Mouse (Mus musculus) lung, postnatal 14 days (tissue): ENCODE data around the gene Scd4.
"Not testable (repeated sequence)": the region's sequence is repeated elsewhere in the genome, so short reads cannot be mapped to it uniquely, and the experiment has no call there.

Experiments
- DNase-seq: peaks from one replicate; pipeline ENCODE4 v3.0.0; 2021

Gene Scd4

DNA sequence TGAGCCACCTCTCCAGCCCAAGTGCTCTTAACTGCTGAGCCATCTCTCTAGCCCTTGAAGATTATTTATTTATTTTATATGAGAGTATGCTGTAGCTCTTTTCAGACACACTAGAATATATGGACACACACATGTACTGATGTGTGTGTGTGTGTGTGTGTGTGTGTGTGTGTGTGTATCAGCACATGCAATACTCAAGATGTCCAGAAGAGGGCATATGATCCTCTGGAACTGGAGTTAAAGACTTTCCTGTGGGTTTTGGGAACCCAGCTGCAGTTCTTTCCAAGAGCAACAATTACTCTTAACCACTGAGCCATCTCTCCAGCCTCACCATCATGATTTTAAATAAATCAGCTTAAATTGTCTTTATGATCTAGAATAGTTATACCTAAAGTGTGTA is 14.3 kb upstream of the Scd4 start:
- no peak for DNase-seq

DNA sequence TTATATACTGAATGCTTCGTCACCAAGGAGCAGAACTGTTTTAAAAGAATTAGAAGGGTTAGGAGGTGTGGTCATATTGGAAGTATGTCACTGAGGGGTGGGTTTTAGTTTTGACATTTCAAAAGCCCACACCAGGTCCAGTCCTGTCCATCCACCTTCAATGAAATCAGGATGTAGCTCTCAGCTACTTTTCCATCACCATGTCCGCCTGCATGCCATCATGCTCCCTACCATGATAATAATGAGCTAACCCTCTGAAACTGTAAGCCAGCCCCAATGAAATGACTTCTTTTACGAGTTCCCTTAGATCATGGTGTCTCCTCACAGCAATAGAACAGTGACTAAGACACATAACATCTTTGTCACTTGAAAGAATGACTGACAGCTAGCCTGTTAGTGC is 12.6 kb upstream of the Scd4 start:
- DNase-seq: no peak

DNA sequence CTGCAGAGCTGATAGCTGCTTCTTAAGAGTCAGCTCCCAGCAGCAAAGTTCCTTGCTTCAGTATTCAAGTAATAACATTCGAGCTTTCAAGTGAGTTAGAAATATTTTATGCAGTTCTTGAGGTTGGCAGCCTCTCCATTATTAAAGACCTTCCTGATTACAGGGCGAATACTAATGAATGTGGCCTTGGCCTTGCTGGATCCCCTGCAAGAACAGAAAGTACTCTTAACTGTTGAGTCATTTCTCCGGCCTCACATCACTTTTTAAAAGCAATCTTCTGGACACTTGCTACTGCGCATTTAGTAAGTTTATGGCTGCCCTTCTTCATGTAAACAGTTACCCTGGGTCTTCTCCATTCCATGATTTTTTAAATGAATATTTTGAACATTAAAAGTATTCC is 11.7 kb upstream of the Scd4 start:
- DNase-seq: no peak

DNA sequence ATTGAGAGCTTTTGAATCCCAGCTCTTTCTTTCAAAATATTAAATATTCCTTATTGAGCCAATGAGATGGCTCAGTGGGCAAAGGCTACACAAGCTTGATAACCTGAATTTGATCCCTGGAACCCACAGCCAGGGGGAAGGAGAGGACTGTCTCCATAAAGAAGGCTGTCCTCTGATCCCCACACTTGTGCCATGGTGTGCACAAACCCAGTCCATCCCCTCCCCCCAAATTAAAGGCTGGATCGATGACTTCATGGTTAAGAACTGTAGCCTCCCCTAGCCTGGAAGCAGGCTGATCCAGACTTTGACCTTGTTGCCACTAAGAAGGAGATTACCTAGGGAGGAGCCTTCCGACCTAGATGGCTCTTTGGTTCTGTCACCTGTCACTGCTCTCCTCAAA is 11.3 kb upstream of the Scd4 start:
- no peak for DNase-seq

DNA sequence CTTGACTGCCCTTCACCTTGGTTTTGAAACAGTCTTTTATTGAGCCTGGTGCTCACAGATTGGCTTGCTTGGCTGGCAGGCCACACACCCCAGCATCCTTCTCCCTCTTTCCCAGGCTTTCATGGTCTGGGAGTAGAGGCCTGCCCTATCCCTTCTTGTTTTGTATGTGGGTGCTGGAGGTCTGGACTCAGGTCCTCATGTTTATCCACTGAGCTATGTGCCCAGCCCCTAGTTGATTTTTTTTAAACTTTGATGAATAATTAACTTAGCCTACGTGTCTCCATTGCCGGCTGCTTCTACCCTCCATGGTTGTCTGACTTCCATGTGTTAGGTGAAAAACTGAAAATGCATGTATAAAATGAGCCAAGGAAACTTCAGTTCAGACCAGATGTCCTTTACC is 3.3 kb upstream of the Scd4 start:
- no peak for DNase-seq

DNA sequence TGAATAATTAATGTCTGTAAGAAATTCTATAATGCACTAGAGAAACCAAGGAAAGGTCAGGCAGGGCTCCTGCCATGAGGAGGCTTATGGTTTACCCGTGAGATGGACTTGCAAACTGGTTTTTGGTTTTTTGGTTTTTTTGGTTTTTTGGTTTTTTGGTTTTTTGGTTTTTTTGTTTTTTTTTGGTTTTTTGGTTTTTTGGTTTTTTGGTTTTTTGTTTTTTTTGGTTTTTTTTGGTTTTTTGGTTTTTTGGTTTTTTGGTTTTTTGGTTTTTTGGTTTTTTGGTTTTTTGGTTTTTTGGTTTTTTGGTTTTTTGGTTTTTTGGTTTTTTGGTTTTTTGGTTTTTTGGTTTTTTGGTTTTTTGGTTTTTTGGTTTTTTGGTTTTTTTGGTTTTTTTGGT is 1.8 kb upstream of the Scd4 start:
- DNase-seq: not testable (repeated sequence)

DNA sequence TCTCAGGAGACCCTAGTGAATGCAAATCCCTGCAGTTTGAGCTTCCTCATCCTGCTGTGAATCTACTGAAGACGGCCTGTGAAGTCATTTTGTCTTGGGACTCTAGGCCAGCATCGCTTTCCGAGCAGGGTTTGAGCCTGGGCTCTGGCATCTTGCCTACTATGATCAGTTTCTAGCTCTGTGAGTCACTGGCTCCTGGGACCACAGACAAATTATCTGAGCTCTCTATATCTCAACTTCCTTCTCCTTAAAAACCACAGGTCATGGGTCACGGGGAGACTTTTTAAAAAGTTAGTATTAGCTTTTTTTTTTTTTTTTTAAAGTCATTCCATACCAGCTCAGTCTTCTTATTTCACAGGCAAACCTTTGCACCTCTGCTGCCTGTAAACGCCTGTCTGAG is 981 bp upstream of the Scd4 start:
- no peak for DNase-seq

DNA sequence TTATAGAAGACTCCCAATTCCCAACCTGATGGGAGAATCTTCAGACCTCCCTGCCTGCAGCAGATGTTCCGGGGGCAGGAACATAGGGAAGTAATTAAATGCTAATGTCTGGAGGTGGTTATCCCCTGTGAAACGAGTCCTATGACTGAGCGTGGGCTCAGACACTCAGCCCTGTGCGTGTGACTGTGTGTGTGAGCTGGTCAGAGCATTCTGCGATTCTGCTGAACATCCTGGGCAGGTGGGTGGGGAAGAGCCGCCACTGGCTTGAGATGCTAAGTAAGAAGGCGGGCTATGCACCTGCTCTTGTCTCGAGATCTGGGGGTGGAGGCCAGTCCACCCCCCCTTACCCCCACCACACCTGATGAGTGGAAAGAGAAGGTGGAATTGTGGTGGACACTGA is 566 bp upstream of the Scd4 start:
- no peak for DNase-seq

DNA sequence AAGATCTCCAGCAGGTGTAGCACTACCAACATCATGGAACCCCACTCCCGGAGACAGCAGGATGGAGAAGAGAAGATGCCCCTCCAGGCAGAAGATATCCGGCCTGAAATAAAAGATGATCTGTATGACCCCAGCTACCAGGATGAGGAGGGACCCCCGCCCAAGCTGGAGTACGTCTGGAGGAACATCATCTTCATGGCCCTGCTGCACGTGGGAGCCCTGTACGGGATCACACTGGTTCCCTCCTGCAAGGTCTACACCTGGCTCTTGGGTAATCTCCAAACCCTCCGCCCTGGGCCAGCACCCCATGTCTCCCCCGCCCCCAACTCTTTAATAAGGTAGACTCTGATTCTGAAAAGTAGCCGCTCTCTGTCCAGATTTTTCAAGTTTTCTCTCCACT is 1.1 kb downstream of the Scd4 start:
- DNase-seq: no peak

DNA sequence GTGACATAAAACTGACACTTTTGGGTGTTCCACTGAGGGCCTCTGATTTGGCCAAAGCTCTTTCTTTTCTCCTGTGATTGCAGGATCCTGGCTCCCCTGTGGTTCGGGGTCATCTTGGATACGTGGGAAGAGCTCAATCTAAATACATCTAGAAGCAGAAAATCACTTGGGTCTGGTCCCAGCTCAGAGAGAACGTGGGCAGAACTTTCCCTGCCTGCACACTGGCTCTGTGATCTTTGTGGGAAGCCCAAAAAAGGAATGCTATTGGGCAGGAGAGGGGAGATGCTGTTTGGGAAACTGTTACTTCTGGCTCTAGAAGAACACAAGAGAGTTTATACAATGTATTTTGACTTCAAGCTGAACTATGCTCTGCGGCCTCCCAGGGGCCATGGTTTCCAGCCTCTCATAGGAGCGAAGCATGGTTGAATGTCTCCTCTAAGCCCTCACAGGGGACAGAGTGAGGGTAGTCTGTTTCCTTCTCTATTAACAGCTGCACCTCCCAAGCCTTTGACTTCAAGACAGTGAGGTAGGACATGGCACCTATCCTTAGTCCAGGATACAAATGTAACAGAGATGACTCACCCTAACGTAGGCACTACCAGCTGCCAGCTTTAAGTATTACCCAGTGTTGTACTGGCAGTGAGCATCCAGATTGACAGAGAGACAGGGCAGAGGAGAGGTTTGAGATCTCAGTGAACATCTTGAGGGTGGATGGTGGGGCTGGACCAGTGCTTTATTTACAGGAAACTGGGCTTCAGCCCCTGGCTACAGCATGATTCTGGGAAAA is 3.2 kb downstream of the Scd4 start:
- DNase-seq: no peak

DNA sequence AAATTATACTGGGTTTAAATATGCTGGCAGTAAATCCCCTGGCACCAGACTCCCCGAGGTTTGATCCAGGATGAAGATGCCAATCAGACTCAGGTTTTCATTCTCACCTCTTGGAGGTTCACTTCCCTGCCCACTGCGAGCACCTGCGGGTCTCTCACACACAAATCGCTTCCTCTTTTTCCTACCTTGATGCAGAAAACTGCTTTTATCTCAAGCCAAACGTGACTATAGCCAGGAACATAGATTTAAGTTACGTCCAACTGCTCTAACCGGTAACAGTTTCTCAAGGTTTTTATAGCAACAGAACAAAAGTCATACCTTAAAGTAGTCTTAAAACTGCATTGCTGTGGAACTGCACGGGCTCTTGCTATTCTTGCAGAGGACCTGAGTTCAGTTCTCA is 16.8 kb downstream of the Scd4 start:
- no peak for DNase-seq

DNA sequence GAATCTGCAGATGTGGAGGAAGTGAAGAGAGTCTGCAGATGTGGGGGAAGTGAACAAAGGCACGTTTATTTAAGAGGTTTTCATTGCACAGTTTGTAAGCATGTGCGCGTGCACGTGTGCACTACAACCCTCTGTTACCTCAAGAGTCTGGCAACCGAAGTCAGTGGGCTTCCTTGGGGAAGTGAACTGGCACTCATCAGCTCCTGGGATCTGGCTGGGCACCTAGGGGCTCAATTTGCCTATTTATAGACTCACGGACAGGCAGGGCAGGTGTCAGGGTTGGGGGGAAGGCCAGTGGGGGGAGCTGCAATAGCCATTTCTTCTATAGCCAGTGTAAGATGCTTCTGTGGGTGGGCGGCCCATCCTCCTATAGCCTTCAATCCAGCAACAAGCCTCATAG is 18.9 kb downstream of the Scd4 start:
- DNase-seq: no peak

DNA sequence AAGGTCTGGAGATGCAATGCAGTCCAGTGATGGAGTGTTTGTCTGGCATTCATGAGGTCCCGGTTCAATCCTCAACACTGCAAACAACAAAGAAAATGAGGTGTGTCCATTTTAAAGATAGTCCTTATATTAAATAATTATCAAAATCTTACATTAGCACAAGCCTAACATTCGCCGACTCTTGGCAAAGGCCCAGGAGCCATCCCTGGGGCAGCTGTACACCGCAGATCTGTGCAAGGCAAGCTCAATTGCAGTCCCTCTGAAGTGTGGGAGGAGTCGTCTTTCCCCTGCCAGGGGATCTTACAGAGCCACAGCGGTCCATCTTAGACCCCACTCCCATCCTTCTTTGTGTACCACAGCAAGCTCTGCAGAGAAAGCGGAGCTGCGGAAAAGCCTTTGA is 25.8 kb downstream of the Scd4 start:
- DNase-seq: no peak

DNA sequence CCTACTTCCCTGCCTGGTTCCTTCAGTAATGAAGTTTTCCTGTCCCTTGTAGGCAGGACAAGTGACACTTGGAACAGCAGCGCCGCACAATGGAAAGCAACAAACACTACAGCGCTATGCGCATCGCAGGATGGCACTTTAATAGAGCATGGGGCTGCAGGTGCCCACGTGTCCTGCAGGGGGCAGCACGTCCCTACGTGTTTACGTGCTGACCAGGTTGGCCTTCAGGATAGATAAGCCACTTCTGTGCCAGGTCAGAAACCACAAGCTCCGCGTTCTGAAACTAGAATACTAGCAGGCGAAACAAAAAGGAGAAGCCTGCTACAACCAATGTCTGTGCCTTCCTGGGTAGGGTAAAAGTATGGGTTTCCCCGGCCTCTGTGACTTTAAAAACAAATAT is 30.6 kb downstream of the Scd4 start:
- DNase-seq: peak; percentile 78

DNA sequence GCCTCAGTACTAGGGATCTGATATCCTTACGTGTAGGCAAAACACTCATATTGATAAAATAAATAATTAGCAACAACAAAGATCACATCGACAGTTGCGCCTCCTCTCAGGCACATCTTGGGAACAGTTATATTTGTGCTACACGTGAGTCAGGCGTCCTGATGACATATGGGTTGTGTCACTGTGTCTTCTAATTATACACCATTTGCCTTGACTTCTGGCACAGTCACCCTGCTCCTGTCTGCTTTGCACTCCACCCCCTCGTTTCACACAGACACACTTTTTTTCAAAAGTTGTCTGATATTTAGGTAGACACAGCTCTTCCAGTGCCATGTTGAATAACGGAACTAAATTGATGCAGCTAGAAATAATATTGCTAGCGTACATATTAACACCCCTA is 31.1 kb downstream of the Scd4 start:
- DNase-seq: no peak

DNA sequence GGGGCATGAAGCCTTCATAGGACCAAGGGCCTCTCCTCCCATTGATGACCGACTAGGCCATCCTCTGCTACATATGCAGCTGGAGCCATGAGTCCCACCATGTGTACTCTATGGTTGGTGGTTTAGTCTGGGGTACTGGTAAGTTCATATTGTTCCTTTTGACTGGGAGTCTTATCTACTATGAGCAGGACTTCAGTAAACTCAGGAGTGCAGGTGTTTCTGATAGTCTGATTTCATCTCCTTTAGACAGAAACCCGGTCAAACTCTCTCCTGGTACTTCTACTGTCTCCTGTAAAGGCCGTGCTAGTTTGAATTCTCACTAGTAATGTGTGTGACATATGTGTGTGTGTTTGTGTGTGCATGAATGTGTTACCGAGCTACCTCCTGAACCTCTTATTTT is 32.8 kb downstream of the Scd4 start:
- no peak for DNase-seq

DNA sequence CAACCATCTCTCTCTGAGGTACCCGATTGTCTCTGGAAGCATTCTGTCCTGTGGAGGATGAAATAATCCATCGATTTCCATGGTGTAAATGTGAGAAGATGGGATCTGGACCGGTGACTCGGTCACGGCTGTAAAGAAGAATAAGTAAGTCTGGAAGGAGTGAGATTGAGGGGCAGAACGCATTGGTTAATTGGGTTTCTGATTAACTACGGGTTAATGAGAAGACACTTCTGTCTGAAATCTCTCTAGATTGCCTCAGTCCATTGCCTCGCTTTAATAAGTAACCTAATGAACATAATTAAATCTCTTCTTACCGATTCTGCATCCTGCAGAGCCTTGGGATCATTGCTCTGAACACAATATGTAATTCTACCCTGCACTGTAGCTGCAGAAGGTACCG is 34.2 kb downstream of the Scd4 start:
- not testable (repeated sequence) for DNase-seq

DNA sequence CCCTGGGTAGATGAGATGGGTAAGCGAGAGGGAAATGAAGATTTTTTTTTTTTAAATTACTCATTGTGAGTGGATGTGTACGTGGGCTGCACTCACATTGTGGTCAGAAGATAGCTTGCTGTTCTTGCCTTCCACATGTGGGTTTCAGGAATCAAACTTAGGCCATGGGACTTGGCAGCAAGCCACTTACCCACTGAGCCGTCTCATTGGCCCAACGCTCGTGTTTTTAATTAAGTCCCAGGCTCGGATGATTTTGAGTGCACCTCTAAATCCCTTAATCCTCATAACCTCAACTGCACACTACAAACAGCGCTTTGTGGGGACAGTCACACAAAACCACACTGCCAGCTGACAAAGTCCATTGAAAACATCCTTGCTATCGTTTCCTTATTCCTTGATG is 36.5 kb downstream of the Scd4 start:
- no peak for DNase-seq

DNA sequence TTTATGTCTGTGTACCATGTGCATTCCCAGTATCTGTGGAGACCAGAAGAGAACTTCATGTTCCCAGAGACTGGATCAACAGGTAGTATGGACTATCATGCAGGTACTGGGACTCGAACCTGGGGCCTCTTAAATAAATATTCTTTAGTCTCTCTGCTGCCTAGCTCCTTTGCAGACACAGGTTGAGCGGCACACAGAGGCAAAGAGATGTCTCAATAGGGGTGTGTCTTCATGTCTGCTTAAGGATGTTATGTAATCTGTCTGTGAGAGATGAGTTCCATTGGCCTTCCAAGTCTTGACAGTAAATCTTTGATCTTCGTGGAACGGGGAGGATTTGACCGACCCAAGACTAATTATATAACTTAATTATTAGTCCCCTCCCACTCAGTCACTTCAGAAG is 37.3 kb downstream of the Scd4 start:
- DNase-seq: no peak

DNA sequence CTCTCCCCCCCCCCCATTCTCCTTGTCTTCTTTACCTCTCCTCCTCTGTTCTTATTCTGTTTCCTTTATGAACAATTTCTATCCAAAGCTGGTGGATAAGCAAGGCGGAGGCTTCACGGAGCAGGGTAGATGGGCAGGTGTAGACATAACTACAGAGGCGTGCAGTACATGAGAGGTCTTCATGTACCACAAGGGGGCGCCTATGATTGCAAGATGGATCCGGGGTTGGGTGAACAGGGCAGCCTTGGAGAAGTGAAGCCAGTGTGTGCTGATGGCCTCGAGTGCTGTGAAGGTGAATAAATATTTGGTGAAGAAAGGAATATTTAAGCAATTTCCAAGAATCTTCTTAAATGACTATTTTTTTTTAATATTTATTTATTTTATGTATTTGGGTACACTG is 40.1 kb downstream of the Scd4 start:
- DNase-seq: peak; percentile 92

DNA sequence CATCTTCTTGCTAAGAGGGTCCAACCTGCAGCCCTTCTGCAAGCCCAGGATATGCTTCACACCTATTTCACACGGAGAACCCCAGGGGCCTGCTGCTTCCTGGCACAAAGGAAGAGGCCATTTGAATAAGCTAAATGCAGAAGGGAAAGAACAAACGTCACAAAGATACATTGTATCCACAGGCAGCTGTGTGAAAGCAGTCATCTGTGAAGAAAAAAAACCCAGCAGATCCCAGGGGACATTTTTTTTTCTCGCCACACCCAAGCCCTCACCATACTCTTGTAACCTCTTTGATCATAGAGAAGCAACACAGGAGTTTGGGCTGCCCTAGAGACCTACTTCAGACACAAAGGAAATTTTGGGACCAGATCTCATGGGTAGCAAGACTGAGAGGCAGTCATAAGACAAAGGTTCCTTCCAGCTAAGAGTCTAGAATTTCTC is 43.6 kb downstream of the Scd4 start:
- no peak for DNase-seq

DNA sequence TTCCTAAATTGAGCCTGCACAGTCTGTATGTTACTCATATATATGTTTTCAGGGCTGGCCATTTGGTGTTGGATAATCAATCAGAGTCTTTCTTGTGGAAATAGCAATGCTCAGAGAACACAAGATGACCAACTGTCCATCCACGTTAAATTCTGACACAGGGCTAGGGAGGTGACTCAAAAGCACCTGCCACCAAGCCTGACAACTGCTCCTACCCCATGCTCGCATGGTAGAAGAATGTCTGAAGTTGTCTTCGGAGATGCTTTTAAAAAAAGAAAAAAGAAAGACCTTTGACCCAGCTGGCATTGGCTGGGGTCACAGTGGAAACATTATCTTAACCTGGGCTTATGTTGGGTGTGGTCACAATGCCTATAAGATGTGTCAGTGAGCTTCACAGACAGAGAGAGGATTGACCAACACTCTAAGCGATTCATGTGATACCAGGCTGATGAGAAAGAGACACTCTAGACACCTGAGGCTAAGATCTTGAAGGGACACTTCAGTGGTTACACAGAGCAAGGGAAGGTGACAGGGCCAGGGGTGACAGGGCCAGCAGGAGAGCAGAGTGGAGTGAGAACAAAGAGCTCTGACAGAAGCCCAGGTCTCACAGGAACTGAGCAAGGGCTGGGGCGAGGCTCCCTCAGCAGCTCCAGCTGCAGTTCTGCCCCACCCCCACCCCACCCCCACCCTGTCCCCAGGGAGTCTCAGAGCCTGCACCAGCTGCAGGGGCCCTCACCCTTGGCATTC is 44.9 kb downstream of the Scd4 start:
- no peak for DNase-seq

DNA sequence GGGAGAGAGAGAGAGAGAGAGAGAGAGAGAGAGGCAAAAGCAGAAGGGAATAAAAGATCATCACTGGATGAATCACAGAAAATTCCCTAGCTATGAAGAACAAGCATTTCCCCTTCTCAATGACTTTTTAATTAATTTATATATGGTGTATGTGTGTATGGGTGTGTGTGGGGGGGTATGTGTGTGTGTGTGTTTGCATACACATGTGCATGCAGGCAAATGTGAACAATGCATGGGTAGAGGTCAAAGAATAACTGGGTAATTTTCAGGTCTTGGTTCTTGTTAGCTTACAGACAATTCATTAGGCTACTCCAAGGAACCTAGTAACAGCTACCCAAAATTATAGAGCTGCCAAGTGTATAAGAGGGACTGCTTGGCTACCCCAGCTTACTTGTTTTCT is 46.2 kb downstream of the Scd4 start:
- DNase-seq: no peak

DNA sequence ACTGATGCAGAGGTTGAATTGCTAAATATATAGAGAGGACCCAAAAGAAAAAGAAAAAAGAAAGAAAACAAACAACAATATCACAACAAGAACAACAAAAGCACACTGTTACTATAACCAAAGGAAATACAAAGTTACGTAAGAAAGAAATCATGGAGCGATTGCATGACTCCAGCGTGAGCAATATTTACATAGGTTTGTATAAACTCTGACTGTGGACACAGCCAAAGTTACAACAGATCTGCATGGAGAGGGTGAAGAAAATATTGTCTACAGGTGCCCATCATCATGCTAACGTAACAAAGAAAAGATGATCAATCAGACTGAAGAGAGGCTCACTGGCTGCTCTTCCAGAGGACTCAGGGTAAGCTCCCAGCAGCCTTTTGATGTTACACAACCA is 47.2 kb downstream of the Scd4 start:
- no peak for DNase-seq
